Mouse (Mus musculus) liver, embryonic 14.5 days (tissue): ENCODE measurements around the gene Syt6. TPM values are rescaled to one million over a fixed set of nuclear protein-coding genes. Genes with fewer than 3 reads are reported as not detected.

Source experiments
- ATAC-seq: fragments of 200-750 bp; cut with Nextera tagmentation; 2 replicates; pipeline ENCODE4 v1.8.0; 2017; ENCODE audit warnings: moderate number of reproducible peaks, mild to moderate bottlenecking, moderate library complexity; ENCODE audit not compliant: insufficient read depth
- DNase-seq, 3 experiments: peaks; one replicate each; pipeline ENCODE4 v3.0.0-alpha.2; 2012 to 2013; ENCODE audit warnings: low read depth in 3 of 3, low spot score in 3 of 3
- H3K27ac ChIP-seq: fragments of 300-500 bp; sonication (generic); 2 replicates; pipeline ENCODE4 v1.5.1; 2014; ENCODE audit warnings: moderate library complexity, mild to moderate bottlenecking, control low read depth, inconsistent platforms
- H3K27me3 ChIP-seq: fragments of 300-500 bp; sonication (generic); 2 replicates; pipeline ENCODE4 v1.6.1; 2014; ENCODE audit warnings: mild to moderate bottlenecking, low read length, moderate library complexity; ENCODE audit not compliant: control insufficient read depth, insufficient read depth
- H3K36me3 ChIP-seq: fragments of 300-500 bp; sonication (generic); replicated peaks from 2 replicates; pipeline ENCODE4 v1.6.1; 2014; ENCODE audit warnings: low read depth; ENCODE audit not compliant: control insufficient read depth, insufficient read depth
- H3K4me1 ChIP-seq, 2 experiments: fragments of 200-500 bp in 1 of 2; fragments of 300-500 bp in 1 of 2; sonication (generic) in 1 of 2; replicated peaks; 2 replicates each; pipeline ENCODE4 v1.6.1; 2012 to 2014; ENCODE audit warnings: antibody characterized with exemption in 1 of 2, inconsistent platforms in 1 of 2, low read length in 1 of 2; ENCODE audit not compliant: control insufficient read depth in 2 of 2, insufficient read depth in 2 of 2
- H3K4me2 ChIP-seq: fragments of 300-500 bp; sonication (generic); 2 replicates; pipeline ENCODE4 v1.6.1; 2014; ENCODE audit warnings: low read depth, mild to moderate bottlenecking, control low read depth, moderate library complexity
- H3K4me3 ChIP-seq, 2 experiments: fragments of 200-500 bp in 1 of 2; fragments of 300-500 bp in 1 of 2; sonication (generic) in 1 of 2; 2 replicates each; pipeline ENCODE4 v1.5.1; 2012 to 2014; ENCODE audit warnings: low read depth in 2 of 2, low read length in 2 of 2, mild to moderate bottlenecking in 2 of 2, control low read depth in 1 of 2, inconsistent platforms in 1 of 2, moderate library complexity in 1 of 2; ENCODE audit not compliant: insufficient read depth in 1 of 2
- H3K9ac ChIP-seq: fragments of 300-500 bp; sonication (generic); replicated peaks from 2 replicates; pipeline ENCODE4 v1.6.1; 2014; ENCODE audit warnings: mild to moderate bottlenecking, control low read depth, moderate library complexity
- H3K9me3 ChIP-seq: fragments of 300-500 bp; sonication (generic); 2 replicates; pipeline ENCODE4 v1.6.1; 2016; ENCODE audit warnings: low read length, mixed read lengths; ENCODE audit not compliant: control insufficient read depth
- CTCF ChIP-seq: IDR thresholded peaks from 2 replicates; pipeline ENCODE4 v1.5.1; 2016; ENCODE audit warnings: antibody characterized with exemption, low read depth, control low read depth
- EP300 ChIP-seq: IDR thresholded peaks from 2 replicates; pipeline ENCODE4 v1.6.1; 2016; ENCODE audit warnings: antibody characterized with exemption, low read depth
- WGBS: fragments of 180-500 bp; shearing (Covaris S2); extraction: QIAGEN DNeasy Blood & Tissue Kit; methylation state at CpG from one replicate; pipeline ENCODE4 v1.1.7; 2014; ENCODE audit not compliant: insufficient replicate concordance; 5-methylcytosine and 5-hydroxymethylcytosine counted together
- polyA plus RNA-seq, 2 experiments: library from polyadenylated mRNA; depleted of rRNA in 1 of 2; stranded (reverse) in 1 of 2; unstranded in 1 of 2; fragments of >200 nt; fragmentation: Nextera tagmentation in 1 of 2; extraction: Ambion mirVana in 1 of 2; gene quantifications; 2 replicates each; pipeline versions ENCODE4 v1.2.1 to v1.2.3; 2012 to 2014

The Syt6 gene
- polyA plus RNA-seq, 2 experiments, result 0.01 TPM; not detected in 1

- H3K9me3 ChIP-seq, result no peaks in the 10 kb centered on the region
- TF ChIP-seq CTCF, result no peak
- TF ChIP-seq EP300, result no peak
- no peak overlapping the region for H3K4me3 ChIP-seq
- ATAC-seq, result no peak
- H3K4me2 ChIP-seq, result no peak overlapping the region
- no peaks in the 10 kb centered on the region for H3K4me1 ChIP-seq
- DNase-seq, result no peak
- no peak overlapping the region for H3K27ac ChIP-seq
- no peaks in the 10 kb centered on the region for H3K36me3 ChIP-seq
- no peaks in the 10 kb centered on the region for H3K27me3 ChIP-seq
- H3K9ac ChIP-seq, result no peak overlapping the region
- 61% methylated on average over 6 of the region's 6 CpGs for WGBS
These were observed 74.7 kb downstream of the Syt6 start for GRCm38 (mm10) chr3:103649716-103650115.

GRCm38 (mm10) chr3:103650406-103650805 is 75.4 kb downstream of the Syt6 start:
- no peak for TF ChIP-seq EP300
- no peak for TF ChIP-seq CTCF
- DNase-seq (no peak), ATAC-seq (no peak)
- H3K4me3 ChIP-seq, result no peak overlapping the region
- no peaks in the 10 kb centered on the region for H3K4me1 ChIP-seq
- no peaks in the 10 kb centered on the region for H3K36me3 ChIP-seq
- 51% methylated on average over 1 of the region's 1 CpGs for WGBS
- no peaks in the 10 kb centered on the region for H3K9me3 ChIP-seq
- no peak overlapping the region for H3K27ac ChIP-seq
- H3K9ac ChIP-seq, result no peak overlapping the region
- no peaks in the 10 kb centered on the region for H3K27me3 ChIP-seq
- no peak overlapping the region for H3K4me2 ChIP-seq

GRCm38 (mm10) chr3:103660012-103660411 is 85.0 kb downstream of the Syt6 start:
- H3K4me2 ChIP-seq, result no peak overlapping the region
- TF ChIP-seq EP300, result no peak
- no peak for TF ChIP-seq CTCF
- no peak overlapping the region for H3K4me3 ChIP-seq
- no peak for DNase-seq
- no peak overlapping the region for H3K9ac ChIP-seq
- WGBS, result 42% methylated on average over 2 of the region's 2 CpGs
- no peaks in the 10 kb centered on the region for H3K4me1 ChIP-seq
- H3K36me3 ChIP-seq, result no peaks in the 10 kb centered on the region
- no peak overlapping the region for H3K27ac ChIP-seq
- H3K9me3 ChIP-seq, result no peaks in the 10 kb centered on the region
- no peaks in the 10 kb centered on the region for H3K27me3 ChIP-seq
- no peak for ATAC-seq

GRCm38 (mm10) chr3:103661714-103662113 is 86.7 kb downstream of the Syt6 start:
- Histone ChIP-seq H3K4me3 (no peak overlapping the region), H3K36me3 (no peaks in the 10 kb centered on the region), H3K4me2 (no peak overlapping the region), H3K4me1 (no peaks in the 10 kb centered on the region), H3K9ac (no peak overlapping the region), H3K27ac (no peak overlapping the region), H3K9me3 (no peaks in the 10 kb centered on the region), H3K27me3 (no peaks in the 10 kb centered on the region)
- no peak for DNase-seq
- TF ChIP-seq EP300 (no peak), CTCF (no peak)
- WGBS, result 70% methylated on average over 8 of the region's 8 CpGs
- no peak for ATAC-seq

GRCm38 (mm10) chr3:103663385-103663784 is 88.4 kb downstream of the Syt6 start:
- no peak overlapping the region for H3K4me2 ChIP-seq
- DNase-seq, result no peak
- H3K9ac ChIP-seq, result no peak overlapping the region
- ATAC-seq, result no peak
- no peaks in the 10 kb centered on the region for H3K4me1 ChIP-seq
- H3K27ac ChIP-seq, result no peak overlapping the region
- no peaks in the 10 kb centered on the region for H3K36me3 ChIP-seq
- no peaks in the 10 kb centered on the region for H3K9me3 ChIP-seq
- no peak overlapping the region for H3K4me3 ChIP-seq
- TF ChIP-seq EP300 (no peak), CTCF (no peak)
- H3K27me3 ChIP-seq, result no peaks in the 10 kb centered on the region
- whole genome bisulfite sequencing, result 72% methylated on average over 3 of the region's 3 CpGs

- no peaks in the 10 kb centered on the region for H3K36me3 ChIP-seq
- H3K27me3 ChIP-seq, result no peaks in the 10 kb centered on the region
- WGBS, result 60% methylated on average over 4 of the region's 4 CpGs
- no peak for DNase-seq
- no peak overlapping the region for H3K9ac ChIP-seq
- ATAC-seq, result no peak
- H3K4me1 ChIP-seq, result no peaks in the 10 kb centered on the region
- no peaks in the 10 kb centered on the region for H3K9me3 ChIP-seq
- H3K4me3 ChIP-seq, result no peak overlapping the region
- no peak overlapping the region for H3K27ac ChIP-seq
- TF ChIP-seq EP300 (no peak), CTCF (no peak)
- no peak overlapping the region for H3K4me2 ChIP-seq
These were observed 97.1 kb downstream of the Syt6 start for GRCm38 (mm10) chr3:103672113-103672512.
